Mouse (Mus musculus): ENCODE measurements at regions not wholly inside any gene's neighbourhood (a gene's known extent, or its start where the extent isn't known, plus 50 kb on each side); places are given as distances from the start of the nearest gene placed in this dataset.

DNA sequence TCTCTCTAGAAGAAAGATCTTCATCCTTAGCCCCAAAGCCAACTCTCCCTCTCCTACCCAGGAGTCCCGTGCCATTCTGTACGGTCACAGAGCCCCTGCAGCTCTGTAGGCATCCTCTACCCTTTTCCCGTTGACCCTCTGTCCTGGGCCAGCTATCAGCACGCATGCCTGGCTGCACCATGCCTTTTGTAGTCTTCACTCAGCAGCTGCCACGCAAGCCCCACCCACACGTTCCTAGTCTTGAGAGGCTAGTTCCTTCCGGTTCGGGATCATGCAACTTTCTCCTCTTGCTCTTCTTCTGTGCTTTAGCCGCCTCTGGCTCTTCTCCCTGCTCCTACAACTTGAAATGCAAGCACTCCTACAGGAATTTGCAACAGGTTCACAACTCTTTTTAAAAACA is 152.1 kb upstream of the Pgrmc2 start:
- Histone ChIP-seq H3K4me3 (ENCODE audit: insufficient read depth in 1 of 2, low read depth in 2 of 2, low read length in 2 of 2) (no peak overlapping the region), H3K36me3 (replicated peaks; ENCODE audit: control insufficient read depth, insufficient read depth, low read depth) (no peaks in the 10 kb centered on the region), H3K4me1 (replicated peaks; ENCODE audit: control insufficient read depth in 2 of 2, insufficient read depth in 2 of 2, low read length in 1 of 2) (no peaks in the 10 kb centered on the region), H3K9ac (replicated peaks) (no peak overlapping the region), H3K27ac (no peak overlapping the region), H3K27me3 (ENCODE audit: control insufficient read depth, insufficient read depth, low read length) (no peaks in the 10 kb centered on the region), H3K4me2 (ENCODE audit: low read depth) (no peak overlapping the region), H3K9me3 (ENCODE audit: control insufficient read depth, low read length) (no peaks in the 10 kb centered on the region)
- 37% methylated on average over 9 of the region's 9 CpGs for WGBS (ENCODE audit: insufficient replicate concordance)
- TF ChIP-seq EP300 (IDR thresholded peaks at IDR 0.05; ENCODE audit: low read depth) (no peak), CTCF (IDR thresholded peaks at IDR 0.05; ENCODE audit: low read depth) (no peak)
- ATAC-seq (ENCODE audit: insufficient read depth) (no peak), DNase-seq (ENCODE audit: low read depth in 3 of 3, low spot score in 3 of 3) (no peak)

DNA sequence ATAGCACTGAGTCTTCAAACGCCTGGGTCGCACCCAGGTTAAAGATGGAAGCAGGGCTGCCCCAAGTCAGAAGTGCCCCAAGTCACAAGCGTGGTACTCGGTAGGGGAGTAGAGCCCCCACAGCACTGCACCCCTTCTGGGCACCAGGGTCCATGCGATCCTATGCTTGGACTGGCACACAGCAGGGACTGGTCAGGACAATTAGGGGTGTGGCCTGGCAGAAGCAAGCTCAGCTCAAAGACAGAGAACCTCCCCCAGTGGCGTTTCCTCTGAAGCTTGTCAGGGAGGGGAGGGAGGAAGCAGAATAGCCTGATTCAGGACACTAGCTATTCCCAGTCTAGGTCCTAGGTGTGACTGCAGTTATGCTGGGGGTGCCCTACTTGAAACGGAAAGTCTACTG is 151.3 kb upstream of the Pgrmc2 start:
- DNase-seq (ENCODE audit: low read depth in 3 of 3, low spot score in 3 of 3) (no peak), ATAC-seq (ENCODE audit: insufficient read depth) (no peak)
- no peaks in the 10 kb centered on the region for H3K27me3 ChIP-seq (ENCODE audit: control insufficient read depth, insufficient read depth, low read length)
- no peak for TF ChIP-seq CTCF (IDR thresholded peaks at IDR 0.05; ENCODE audit: low read depth)
- TF ChIP-seq EP300 (IDR thresholded peaks at IDR 0.05; ENCODE audit: low read depth) = no peak
- no peak overlapping the region for H3K27ac ChIP-seq
- H3K9ac ChIP-seq (replicated peaks) = no peak overlapping the region
- no peaks in the 10 kb centered on the region for H3K9me3 ChIP-seq (ENCODE audit: control insufficient read depth, low read length)
- no peak overlapping the region for H3K4me2 ChIP-seq (ENCODE audit: low read depth)
- no peaks in the 10 kb centered on the region for H3K4me1 ChIP-seq (replicated peaks; ENCODE audit: control insufficient read depth in 2 of 2, insufficient read depth in 2 of 2, low read length in 1 of 2)
- 48% methylated on average over 7 of the region's 7 CpGs for WGBS (ENCODE audit: insufficient replicate concordance)
- no peak overlapping the region for H3K4me3 ChIP-seq (ENCODE audit: insufficient read depth in 1 of 2, low read depth in 2 of 2, low read length in 2 of 2)
- H3K36me3 ChIP-seq (replicated peaks; ENCODE audit: control insufficient read depth, insufficient read depth, low read depth) = no peaks in the 10 kb centered on the region

DNA sequence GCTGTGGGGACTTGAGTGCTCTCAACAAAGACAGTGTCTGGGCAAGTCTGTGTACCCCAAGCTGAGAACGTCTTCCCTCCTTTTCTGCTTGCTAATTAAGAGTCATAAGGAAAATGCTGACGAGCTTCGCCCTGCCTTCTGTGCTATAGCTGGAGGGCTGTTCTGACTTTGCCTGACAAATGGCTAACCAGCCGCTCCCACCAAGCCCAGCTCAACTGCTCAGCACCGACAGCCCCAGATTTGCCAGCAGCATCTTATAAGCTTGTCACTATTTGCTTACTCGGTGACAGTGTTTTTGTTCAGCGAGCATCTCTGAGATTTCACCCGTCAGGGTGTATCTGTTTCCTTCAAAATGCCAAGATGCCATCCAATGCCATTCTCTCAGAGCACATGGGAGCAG is 150.6 kb upstream of the Pgrmc2 start:
- Histone ChIP-seq H3K27me3 (ENCODE audit: control insufficient read depth, insufficient read depth, low read length) (no peaks in the 10 kb centered on the region), H3K9me3 (ENCODE audit: control insufficient read depth, low read length) (no peaks in the 10 kb centered on the region), H3K4me1 (replicated peaks; ENCODE audit: control insufficient read depth in 2 of 2, insufficient read depth in 2 of 2, low read length in 1 of 2) (no peaks in the 10 kb centered on the region), H3K9ac (replicated peaks) (no peak overlapping the region), H3K27ac (no peak overlapping the region), H3K4me2 (ENCODE audit: low read depth) (no peak overlapping the region), H3K36me3 (replicated peaks; ENCODE audit: control insufficient read depth, insufficient read depth, low read depth) (no peaks in the 10 kb centered on the region), H3K4me3 (ENCODE audit: insufficient read depth in 1 of 2, low read depth in 2 of 2, low read length in 2 of 2) (no peak overlapping the region)
- no peak for DNase-seq (ENCODE audit: low read depth in 3 of 3, low spot score in 3 of 3)
- 69% methylated on average over 8 of the region's 8 CpGs for WGBS (ENCODE audit: insufficient replicate concordance)
- no peak for TF ChIP-seq CTCF (IDR thresholded peaks at IDR 0.05; ENCODE audit: low read depth)
- no peak for TF ChIP-seq EP300 (IDR thresholded peaks at IDR 0.05; ENCODE audit: low read depth)
- ATAC-seq (ENCODE audit: insufficient read depth) = no peak

DNA sequence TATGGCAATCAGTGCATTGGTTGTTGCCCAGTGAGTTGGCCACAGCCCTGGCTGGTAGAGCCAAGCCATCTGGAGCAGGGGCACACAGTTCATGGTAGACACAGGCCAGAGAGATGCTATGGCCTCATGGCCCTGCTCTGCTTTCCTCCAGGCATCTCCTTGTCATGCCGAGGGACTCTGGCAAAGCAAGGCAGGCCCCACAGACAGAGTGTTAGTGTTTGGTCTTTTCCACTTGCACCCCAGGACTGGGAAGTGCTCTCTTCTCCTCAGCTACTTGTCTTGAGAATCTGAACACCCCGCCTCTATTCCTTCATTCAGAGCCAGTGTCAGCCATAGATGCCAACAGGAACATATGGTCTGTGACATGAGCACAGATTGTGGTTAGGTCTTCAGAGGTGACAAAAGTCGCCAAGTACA is 148.1 kb upstream of the Pgrmc2 start:
- H3K9ac ChIP-seq (replicated peaks) = no peak overlapping the region
- ATAC-seq (ENCODE audit: insufficient read depth) (no peak), DNase-seq (ENCODE audit: low read depth in 3 of 3, low spot score in 3 of 3) (no peak)
- H3K36me3 ChIP-seq (replicated peaks; ENCODE audit: control insufficient read depth, insufficient read depth, low read depth) = no peaks in the 10 kb centered on the region
- no peak overlapping the region for H3K4me3 ChIP-seq (ENCODE audit: insufficient read depth in 1 of 2, low read depth in 2 of 2, low read length in 2 of 2)
- no peak overlapping the region for H3K4me2 ChIP-seq (ENCODE audit: low read depth)
- no peaks in the 10 kb centered on the region for H3K9me3 ChIP-seq (ENCODE audit: control insufficient read depth, low read length)
- H3K27me3 ChIP-seq (ENCODE audit: control insufficient read depth, insufficient read depth, low read length) = no peaks in the 10 kb centered on the region
- H3K4me1 ChIP-seq (replicated peaks; ENCODE audit: control insufficient read depth in 2 of 2, insufficient read depth in 2 of 2, low read length in 1 of 2) = no peaks in the 10 kb centered on the region
- H3K27ac ChIP-seq = no peak overlapping the region
- TF ChIP-seq CTCF (IDR thresholded peaks at IDR 0.05; ENCODE audit: low read depth) (no peak), EP300 (IDR thresholded peaks at IDR 0.05; ENCODE audit: low read depth) (no peak)
- 57% methylated on average over 3 of the region's 3 CpGs for WGBS (ENCODE audit: insufficient replicate concordance)

DNA sequence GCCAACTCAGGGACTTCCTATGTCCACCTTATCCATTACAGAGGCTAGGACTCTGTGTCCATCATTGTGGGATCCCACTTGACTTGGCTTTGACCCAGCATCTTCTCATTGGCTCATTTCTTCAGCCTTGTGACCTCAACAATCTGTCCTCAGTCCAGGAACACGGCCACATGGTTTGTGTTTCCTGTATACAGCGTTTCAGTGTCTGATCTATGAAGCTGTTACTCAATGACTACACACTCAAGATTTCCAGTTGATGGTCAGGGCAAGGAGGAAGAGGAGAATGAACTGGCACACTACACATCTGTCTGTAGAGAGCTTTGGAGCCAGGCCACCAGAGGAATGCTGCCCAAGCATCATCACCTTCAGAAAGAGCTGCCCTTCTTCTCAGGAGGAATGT is 146.6 kb upstream of the Pgrmc2 start:
- WGBS (ENCODE audit: insufficient replicate concordance) = 29% methylated on average over 2 of the region's 2 CpGs
- Histone ChIP-seq H3K27ac (no peak overlapping the region), H3K9ac (replicated peaks) (no peak overlapping the region), H3K9me3 (ENCODE audit: control insufficient read depth, low read length) (no peaks in the 10 kb centered on the region), H3K4me2 (ENCODE audit: low read depth) (no peak overlapping the region), H3K4me3 (ENCODE audit: insufficient read depth in 1 of 2, low read depth in 2 of 2, low read length in 2 of 2) (no peak overlapping the region), H3K36me3 (replicated peaks; ENCODE audit: control insufficient read depth, insufficient read depth, low read depth) (no peaks in the 10 kb centered on the region), H3K4me1 (replicated peaks; ENCODE audit: control insufficient read depth in 2 of 2, insufficient read depth in 2 of 2, low read length in 1 of 2) (no peaks in the 10 kb centered on the region), H3K27me3 (ENCODE audit: control insufficient read depth, insufficient read depth, low read length) (no peaks in the 10 kb centered on the region)
- no peak for DNase-seq (ENCODE audit: low read depth in 3 of 3, low spot score in 3 of 3)
- TF ChIP-seq CTCF (IDR thresholded peaks at IDR 0.05; ENCODE audit: low read depth) (no peak), EP300 (IDR thresholded peaks at IDR 0.05; ENCODE audit: low read depth) (no peak)
- no peak for ATAC-seq (ENCODE audit: insufficient read depth)
